Mouse (Mus musculus) myocyte (in vitro differentiated cells): ENCODE measurements around the gene Rbm20.

Source experiments
- CEBPB ChIP-seq: IDR thresholded peaks from 2 replicates; pipeline ENCODE4 v1.6.1; 2011; ENCODE audit warnings: mild to moderate bottlenecking, moderate library complexity; ENCODE audit not compliant: poor library complexity, insufficient read depth, severe bottlenecking
- E2F4 ChIP-seq: IDR thresholded peaks from one replicate; pipeline ENCODE4 v1.6.1; 2011; ENCODE audit warnings: mild to moderate bottlenecking, control low read depth, moderate library complexity; ENCODE audit not compliant: insufficient read depth
- MAX ChIP-seq: IDR thresholded peaks from one replicate; pipeline ENCODE4 v1.6.1; 2011; ENCODE audit warnings: low read depth, mild to moderate bottlenecking, control low read depth
- POLR2A ChIP-seq: IDR thresholded peaks from one replicate; pipeline ENCODE4 v1.6.1; 2011; ENCODE audit warnings: low read depth, mild to moderate bottlenecking, control low read depth, moderate library complexity; ENCODE audit not compliant: insufficient read length
- POLR2AphosphoS2 ChIP-seq: IDR thresholded peaks from one replicate; pipeline ENCODE4 v1.6.1; 2011; ENCODE audit warnings: low read depth, control low read depth; ENCODE audit not compliant: insufficient read length
- REST ChIP-seq: IDR thresholded peaks from one replicate; pipeline ENCODE4 v1.6.1; 2011; ENCODE audit warnings: mild to moderate bottlenecking, control low read depth, moderate library complexity; ENCODE audit not compliant: insufficient read depth, insufficient read length
- TCF12 ChIP-seq: IDR thresholded peaks from one replicate; pipeline ENCODE4 v1.6.1; 2011; ENCODE audit warnings: mild to moderate bottlenecking, control low read depth; ENCODE audit not compliant: poor library complexity, insufficient read depth, severe bottlenecking
- TCF3 ChIP-seq: IDR thresholded peaks from one replicate; pipeline ENCODE4 v1.6.1; 2011; ENCODE audit warnings: low read depth, control low read depth; ENCODE audit not compliant: insufficient read length
- USF1 ChIP-seq: IDR thresholded peaks from one replicate; pipeline ENCODE4 v1.6.1; 2011; ENCODE audit warnings: low read depth, mild to moderate bottlenecking, control low read depth, moderate library complexity

- no peak for TF ChIP-seq MAX
- TF ChIP-seq TCF3, result no peak
- TF ChIP-seq POLR2A, result no peak
- TF ChIP-seq USF1, result no peak
- no peak for TF ChIP-seq E2F4
- no peak for TF ChIP-seq REST
- TF ChIP-seq POLR2AphosphoS2, result no peak
- TF ChIP-seq CEBPB, result no peak
- TF ChIP-seq TCF12, result no peak
These were observed 142.2 kb downstream of the Rbm20 start for GRCm38 (mm10) chr19:53819299-53819698.
